Mouse (Mus musculus) olfactory bulb, adult 2 months (tissue): ENCODE results near the gene Pkd1l3.

ENCODE experiments used
- CTCF ChIP-seq: fragments of 200-500 bp; IDR thresholded peaks from 2 replicates; pipeline ENCODE4 v1.5.1; 2012; ENCODE audit warnings: low read depth, mild to moderate bottlenecking, low read length, moderate library complexity; ENCODE audit not compliant: insufficient read depth
- POLR2A ChIP-seq: fragments of 200-500 bp; IDR thresholded peaks from 2 replicates; pipeline ENCODE4 v1.6.1; 2012; ENCODE audit warnings: mild to moderate bottlenecking, low read depth, low read length, moderate library complexity; ENCODE audit not compliant: insufficient read depth

DNA sequence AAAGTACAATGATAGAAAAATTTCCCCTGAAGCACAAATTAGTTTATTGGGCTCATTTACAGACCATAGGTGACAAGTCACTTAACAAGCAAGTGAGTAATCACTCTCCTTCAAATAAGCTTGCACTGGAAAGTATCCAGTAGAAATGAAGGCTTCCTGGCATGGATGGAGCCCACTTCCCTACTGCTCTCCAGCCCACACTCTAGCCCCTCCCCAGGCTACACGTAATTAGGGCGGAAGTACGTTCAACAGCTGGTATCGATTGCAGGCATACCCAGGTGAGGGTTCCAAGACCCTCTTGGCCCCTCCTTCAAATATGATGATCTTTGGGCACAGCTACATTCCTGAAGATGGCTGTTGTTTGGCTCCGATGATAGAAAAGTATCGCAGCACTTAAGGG lies 79.8 kb downstream of the Pkd1l3 start:
- TF ChIP-seq CTCF (no peak), POLR2A (no peak)
